In the genomic region with DNA sequence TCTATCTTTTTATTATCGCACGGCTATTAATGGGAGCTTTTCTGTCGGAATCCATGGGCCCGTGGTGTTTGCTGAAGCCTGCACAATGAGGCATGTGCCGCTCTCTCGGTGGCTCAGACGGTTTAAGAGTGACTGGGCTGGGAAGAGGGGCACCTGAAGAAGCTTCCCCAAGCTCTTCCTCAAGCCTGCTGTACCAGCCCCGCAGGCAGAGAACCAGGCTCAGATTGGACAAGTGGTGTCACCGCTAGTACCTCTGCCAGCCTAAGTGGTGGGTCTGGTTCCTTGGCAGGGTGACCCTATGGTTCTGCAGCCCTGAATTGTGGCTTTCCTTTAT, we compare ENCODE assay signal across 10 mouse cellular contexts. TPM values are rescaled to one million over a fixed set of nuclear protein-coding genes. Genes with fewer than 3 reads are reported as not detected.
DNase-seq lines count a peak whose midpoint lies in the region; ATAC-seq and TF ChIP-seq lines count a peak whose summit lies in the region.
"Had no signal": no experiment of that assay in that cellular context is flagged by ENCODE, and none has a peak within 500 bp of the region (broad histone marks: within the 10 kb centered on the region; RNA-seq: fewer than 3 reads in every experiment).

No protein-coding gene starts in this region.

- 38% methylated on average over 9 of the region's 9 CpGs for WGBS in hindbrain, embryonic 10.5 days
- WGBS in hindbrain, embryonic 16.5 days: 39% methylated on average over 9 of the region's 9 CpGs
- WGBS in midbrain, embryonic 11.5 days: 29% methylated on average over 9 of the region's 9 CpGs

- no peak for DNase-seq in hindbrain, embryonic 10.5 days (ENCODE audit: low spot score)
- DNase-seq in midbrain, embryonic 11.5 days (ENCODE audit: low spot score, missing footprints): peak; percentile 85
- no peak for DNase-seq in left cerebral cortex, postnatal 25 days (ENCODE audit: low spot score in 2 of 2)
- no peak for DNase-seq in testis, postnatal 10 days (ENCODE audit: low spot score)
- DNase-seq in left cerebral cortex, adult 2 months (ENCODE audit: extremely low spot score in 1 of 2, low spot score in 2 of 2): no peak

- H3K27ac ChIP-seq in hindbrain, embryonic 10.5 days: peak overlapping the region; percentile 93
- H3K27ac ChIP-seq in hindbrain, embryonic 16.5 days (ENCODE audit: low read depth, low read length): no peak overlapping the region
- H3K27ac ChIP-seq in ES-Bruce4 (ENCODE audit: insufficient read depth, low read length): no peak overlapping the region
- H3K27ac ChIP-seq in embryonic fibroblast, embryonic 13.5 days (ENCODE audit: insufficient read depth, low read length): peak overlapping the region; percentile 57
- H3K27ac ChIP-seq in midbrain, embryonic 11.5 days (ENCODE audit: low read depth, low read length): no peak overlapping the region; the same call in 1 of the 2 replicates
- no peak overlapping the region; the same call in 1 of the 2 replicates for H3K27ac ChIP-seq in left cerebral cortex, adult 2 months
- H3K27ac ChIP-seq: macrophage had no signal

- intact Hi-C loops in left cerebral cortex, postnatal 25 days (cut with DNase I): no loop called here
- intact Hi-C loops in left cerebral cortex, adult 2 months (cut with DNase I): no loop called here

- TF ChIP-seq EP300 in ES-Bruce4 (IDR thresholded peaks at IDR 0.05; ENCODE audit: insufficient read depth, low read depth, low read length): no peak

- no peak for TF ChIP-seq CTCF in ES-Bruce4 (IDR thresholded peaks at IDR 0.05; ENCODE audit: low read depth, low read length)
- TF ChIP-seq CTCF in embryonic fibroblast, embryonic 13.5 days (IDR thresholded peaks at IDR 0.05; ENCODE audit: borderline replicate concordance, insufficient read depth, low read length): no peak
- no peak for TF ChIP-seq CTCF in left cerebral cortex, adult 2 months (IDR thresholded peaks at IDR 0.05)

- H3K9ac ChIP-seq in hindbrain, embryonic 16.5 days (ENCODE audit: low read depth, low read length): no peak overlapping the region
- peak overlapping the region; percentile 3; the same call in 1 of the 2 replicates for H3K9ac ChIP-seq in ES-Bruce4 (ENCODE audit: low read depth, poor library complexity, severe bottlenecking)
- no peak overlapping the region for H3K9ac ChIP-seq in midbrain, embryonic 11.5 days (ENCODE audit: low read length)

- H3K4me3 ChIP-seq in hindbrain, embryonic 10.5 days: peak overlapping the region; percentile 43
- H3K4me3 ChIP-seq in hindbrain, embryonic 16.5 days (ENCODE audit: low read length): no peak overlapping the region
- peak overlapping the region; percentile 4 for H3K4me3 ChIP-seq in ES-Bruce4 (ENCODE audit: low read depth, low read length)
- no peak overlapping the region for H3K4me3 ChIP-seq in embryonic fibroblast, embryonic 13.5 days (ENCODE audit: insufficient read depth, low read length)
- no peak overlapping the region for H3K4me3 ChIP-seq in midbrain, embryonic 11.5 days (ENCODE audit: low read depth, low read length)
- H3K4me3 ChIP-seq in left cerebral cortex, adult 2 months: no peak overlapping the region

- H3K4me1 ChIP-seq in hindbrain, embryonic 10.5 days (replicated peaks): peaks cover 45% of the 10 kb centered on the region
- peaks cover 13% of the 10 kb centered on the region for H3K4me1 ChIP-seq in hindbrain, embryonic 16.5 days (ENCODE audit: control insufficient read depth, insufficient read depth, low read depth, low read length)
- H3K4me1 ChIP-seq in ES-Bruce4 (ENCODE audit: control insufficient read depth, insufficient read depth, low read length): peaks cover 4% of the 10 kb centered on the region
- H3K4me1 ChIP-seq in embryonic fibroblast, embryonic 13.5 days (ENCODE audit: control insufficient read depth, insufficient read depth, low read length): no peaks in the 10 kb centered on the region
- H3K4me1 ChIP-seq in midbrain, embryonic 11.5 days (ENCODE audit: control insufficient read depth, insufficient read depth, low read length): peaks cover 12% of the 10 kb centered on the region

- TF ChIP-seq POLR2A in ES-Bruce4 (IDR thresholded peaks at IDR 0.05; ENCODE audit: insufficient read depth, low read length): no peak
- no peak for TF ChIP-seq POLR2A in embryonic fibroblast, embryonic 13.5 days (IDR thresholded peaks at IDR 0.05; ENCODE audit: low read depth, low read length)

- H3K9me3 ChIP-seq in hindbrain, embryonic 10.5 days: no peaks in the 10 kb centered on the region
- no peaks in the 10 kb centered on the region for H3K9me3 ChIP-seq in hindbrain, embryonic 16.5 days (ENCODE audit: control insufficient read depth, low read length)
- H3K9me3 ChIP-seq in ES-Bruce4 (replicated peaks; ENCODE audit: control insufficient read depth, insufficient read depth, low read length, poor library complexity, severe bottlenecking): no peaks in the 10 kb centered on the region
- no peaks in the 10 kb centered on the region for H3K9me3 ChIP-seq in midbrain, embryonic 11.5 days (ENCODE audit: control insufficient read depth, low read length)
- H3K9me3 ChIP-seq: G1E had no signal

- H3K4me2 ChIP-seq in hindbrain, embryonic 16.5 days (ENCODE audit: low read length): no peak overlapping the region
- H3K4me2 ChIP-seq in midbrain, embryonic 11.5 days: no peak overlapping the region

- no peaks in the 10 kb centered on the region for H3K27me3 ChIP-seq in hindbrain, embryonic 10.5 days (ENCODE audit: insufficient read depth, poor library complexity, severe bottlenecking)
- H3K27me3 ChIP-seq in hindbrain, embryonic 16.5 days (replicated peaks; ENCODE audit: control insufficient read depth, insufficient read depth, low read length): no peaks in the 10 kb centered on the region
- H3K27me3 ChIP-seq in ES-Bruce4 (ENCODE audit: control insufficient read depth, insufficient read depth, low read length, poor library complexity, severe bottlenecking): no peaks in the 10 kb centered on the region
- no peaks in the 10 kb centered on the region for H3K27me3 ChIP-seq in midbrain, embryonic 11.5 days (ENCODE audit: control insufficient read depth, insufficient read depth, low read length)

- ATAC-seq in hindbrain, embryonic 16.5 days: no peak
- ATAC-seq in midbrain, embryonic 11.5 days (ENCODE audit: low FRiP score): no peak

- H3K36me3 ChIP-seq in hindbrain, embryonic 10.5 days: no peaks in the 10 kb centered on the region
- H3K36me3 ChIP-seq in hindbrain, embryonic 16.5 days (ENCODE audit: control insufficient read depth, insufficient read depth, low read length): no peaks in the 10 kb centered on the region
- H3K36me3 ChIP-seq in ES-Bruce4 (ENCODE audit: control insufficient read depth, insufficient read depth, low read length, poor library complexity, severe bottlenecking): no peaks in the 10 kb centered on the region
- no peaks in the 10 kb centered on the region for H3K36me3 ChIP-seq in midbrain, embryonic 11.5 days (ENCODE audit: control insufficient read depth, insufficient read depth, low read length)
- H3K36me3 ChIP-seq: G1E had no signal

RNA-seq across cellular contexts. Expression of a gene that starts 13.7 kb away (rescaled TPM):
- 37.5 and 37.6 TPM in 2 replicates for polyA plus RNA-seq in hindbrain, embryonic 10.5 days (2016; fragmentation: Nextera tagmentation; extraction: Ambion mirVana)
- polyA plus RNA-seq in hindbrain, embryonic 16.5 days (2015; fragmentation: Nextera tagmentation; extraction: Ambion mirVana): 75.3 and 97.1 TPM in 2 replicates
- polyA plus RNA-seq in ES-Bruce4 (2011; ENCODE audit: insufficient read depth, insufficient read length, low read depth, missing spikeins): 172 and 176 TPM in 2 replicates
- polyA plus RNA-seq in embryonic fibroblast, embryonic 13.5 days (2011; ENCODE audit: insufficient read length, low read depth, missing spikeins): 150 and 156 TPM in 2 replicates
- polyA plus RNA-seq in midbrain, embryonic 11.5 days (2014; fragmentation: Nextera tagmentation; extraction: Ambion mirVana): 4.1 and 4.5 TPM in 2 replicates
- total RNA-seq in left cerebral cortex, postnatal 25 days (2021): 10 to 100 TPM; 40.8 to 42.6 TPM
- total RNA-seq in left cerebral cortex, adult 2 months (2021): 10 to 100 TPM; 46.9 to 71.1 TPM

RNA-seq across cellular contexts. Expression of a gene that starts 37.3 kb away (rescaled TPM):
- 35.8 and 37.0 TPM in 2 replicates for polyA plus RNA-seq in hindbrain, embryonic 10.5 days (2016; fragmentation: Nextera tagmentation; extraction: Ambion mirVana)
- polyA plus RNA-seq in hindbrain, embryonic 16.5 days (2015; fragmentation: Nextera tagmentation; extraction: Ambion mirVana): 47.7 and 48.3 TPM in 2 replicates
- 52.9 and 53.7 TPM in 2 replicates for polyA plus RNA-seq in ES-Bruce4 (2011; ENCODE audit: insufficient read depth, insufficient read length, low read depth, missing spikeins)
- polyA plus RNA-seq in embryonic fibroblast, embryonic 13.5 days (2011; ENCODE audit: insufficient read length, low read depth, missing spikeins): 25.9 and 27.8 TPM in 2 replicates
- 42.5 and 43.6 TPM in 2 replicates for polyA plus RNA-seq in midbrain, embryonic 11.5 days (2014; fragmentation: Nextera tagmentation; extraction: Ambion mirVana)
- 10 to 100 TPM; 15.1 to 15.5 TPM for total RNA-seq in left cerebral cortex, postnatal 25 days (2021)
- 10 to 100 TPM; 13.2 to 15.1 TPM for total RNA-seq in left cerebral cortex, adult 2 months (2021)

RNA-seq across cellular contexts. Expression of a gene that starts 37.6 kb away (rescaled TPM):
- 111 and 114 TPM in 2 replicates for polyA plus RNA-seq in hindbrain, embryonic 10.5 days (2016; fragmentation: Nextera tagmentation; extraction: Ambion mirVana)
- 101 and 116 TPM in 2 replicates for polyA plus RNA-seq in hindbrain, embryonic 16.5 days (2015; fragmentation: Nextera tagmentation; extraction: Ambion mirVana)
- polyA plus RNA-seq in ES-Bruce4 (2011; ENCODE audit: insufficient read depth, insufficient read length, low read depth, missing spikeins): 22.7 and 24.4 TPM in 2 replicates
- polyA plus RNA-seq in embryonic fibroblast, embryonic 13.5 days (2011; ENCODE audit: insufficient read length, low read depth, missing spikeins): 47.3 and 63.4 TPM in 2 replicates
- 87.2 and 98.5 TPM in 2 replicates for polyA plus RNA-seq in midbrain, embryonic 11.5 days (2014; fragmentation: Nextera tagmentation; extraction: Ambion mirVana)
- total RNA-seq in left cerebral cortex, postnatal 25 days (2021): 10 to 100 TPM; 62.9 to 63.5 TPM
- 10 to 100 TPM; 61.5 to 68.6 TPM for total RNA-seq in left cerebral cortex, adult 2 months (2021)

Comparison
In these comparisons a context has a peak if more than half of its experiments do, and no peak if none do; other contexts are left out.
1. H3K27ac ChIP-seq: peak in hindbrain, embryonic 10.5 days (single experiment) and embryonic fibroblast, embryonic 13.5 days (single experiment); none in hindbrain, embryonic 16.5 days (single experiment), ES-Bruce4 (single experiment), midbrain, embryonic 11.5 days (single experiment) and left cerebral cortex, adult 2 months (single experiment).
2. H3K4me3 ChIP-seq: peak in hindbrain, embryonic 10.5 days (single experiment) and ES-Bruce4 (single experiment); none in hindbrain, embryonic 16.5 days (single experiment), embryonic fibroblast, embryonic 13.5 days (single experiment), midbrain, embryonic 11.5 days (single experiment) and left cerebral cortex, adult 2 months (single experiment).